Mouse (Mus musculus): ENCODE data around the gene Hps4. TPM values are rescaled to one million over a fixed set of nuclear protein-coding genes. Genes with fewer than 3 reads are reported as not detected.
"Not testable (repeated sequence)": the region's sequence is repeated elsewhere in the genome, so short reads cannot be mapped to it uniquely, and the experiment has no call there.

Gene Hps4
- polyA plus RNA-seq, 2 experiments from 2014 or later, result 15.2 to 18.3 TPM

DNA sequence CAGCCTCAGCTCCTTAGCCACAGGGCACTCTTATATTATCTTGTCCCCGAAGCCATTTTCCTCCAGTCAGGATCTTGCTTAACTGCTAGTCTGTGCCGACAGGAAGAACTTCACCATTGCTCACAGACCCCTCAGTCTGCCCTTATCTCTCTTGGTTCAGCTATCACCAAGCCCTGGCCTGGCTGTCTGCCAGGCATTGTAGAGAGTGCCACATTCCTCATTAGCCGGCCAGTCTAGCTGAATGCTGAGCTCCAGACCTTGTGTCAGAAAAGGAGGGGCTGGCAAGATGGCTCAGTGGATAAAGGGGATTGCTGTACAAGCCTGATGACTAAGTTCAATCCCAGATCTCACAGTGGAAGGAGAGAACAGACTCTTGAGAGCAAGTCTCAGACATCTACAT, 63.1 kb downstream of the Hps4 start:
- no peak for ATAC-seq

DNA sequence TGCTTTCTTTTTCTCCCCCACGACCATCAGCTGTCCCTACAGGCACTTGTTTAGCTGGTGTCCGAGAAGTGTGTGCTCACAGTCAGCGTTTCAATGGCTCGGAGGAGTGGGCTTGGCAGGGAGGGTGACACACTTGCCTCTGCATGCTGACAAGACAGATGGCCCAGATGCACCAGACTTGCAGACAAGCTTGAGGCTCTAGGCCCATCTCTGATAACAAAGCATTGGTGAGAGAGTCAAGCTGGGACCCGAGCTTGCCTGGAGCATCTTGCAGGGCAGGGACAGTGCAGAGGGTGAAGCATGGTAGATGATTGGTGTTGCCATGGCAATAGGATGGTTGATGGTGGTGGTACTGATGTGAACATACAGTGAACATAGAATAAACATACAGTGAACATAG, 66.4 kb downstream of the Hps4 start:
- ATAC-seq, result no peak

DNA sequence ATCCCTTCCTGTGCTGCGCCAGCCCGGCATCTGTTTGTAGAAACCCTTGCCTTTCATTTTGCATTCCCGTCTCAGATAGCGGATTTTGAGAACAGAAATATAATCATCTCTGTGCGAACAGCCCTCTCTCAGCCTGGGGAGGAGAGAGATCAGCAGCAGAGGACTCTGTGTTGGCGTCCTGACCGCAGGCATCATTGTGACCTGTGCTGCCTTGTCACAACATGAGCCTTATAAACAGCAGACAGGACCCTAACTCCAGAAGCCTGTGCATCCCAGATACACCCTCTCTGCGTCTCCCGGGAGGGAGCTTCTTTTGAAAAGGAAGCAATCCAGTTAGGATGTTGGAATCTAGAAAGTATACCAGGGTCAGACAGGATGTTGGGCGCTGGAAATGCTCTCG, 68.2 kb downstream of the Hps4 start:
- ATAC-seq, result no peak

DNA sequence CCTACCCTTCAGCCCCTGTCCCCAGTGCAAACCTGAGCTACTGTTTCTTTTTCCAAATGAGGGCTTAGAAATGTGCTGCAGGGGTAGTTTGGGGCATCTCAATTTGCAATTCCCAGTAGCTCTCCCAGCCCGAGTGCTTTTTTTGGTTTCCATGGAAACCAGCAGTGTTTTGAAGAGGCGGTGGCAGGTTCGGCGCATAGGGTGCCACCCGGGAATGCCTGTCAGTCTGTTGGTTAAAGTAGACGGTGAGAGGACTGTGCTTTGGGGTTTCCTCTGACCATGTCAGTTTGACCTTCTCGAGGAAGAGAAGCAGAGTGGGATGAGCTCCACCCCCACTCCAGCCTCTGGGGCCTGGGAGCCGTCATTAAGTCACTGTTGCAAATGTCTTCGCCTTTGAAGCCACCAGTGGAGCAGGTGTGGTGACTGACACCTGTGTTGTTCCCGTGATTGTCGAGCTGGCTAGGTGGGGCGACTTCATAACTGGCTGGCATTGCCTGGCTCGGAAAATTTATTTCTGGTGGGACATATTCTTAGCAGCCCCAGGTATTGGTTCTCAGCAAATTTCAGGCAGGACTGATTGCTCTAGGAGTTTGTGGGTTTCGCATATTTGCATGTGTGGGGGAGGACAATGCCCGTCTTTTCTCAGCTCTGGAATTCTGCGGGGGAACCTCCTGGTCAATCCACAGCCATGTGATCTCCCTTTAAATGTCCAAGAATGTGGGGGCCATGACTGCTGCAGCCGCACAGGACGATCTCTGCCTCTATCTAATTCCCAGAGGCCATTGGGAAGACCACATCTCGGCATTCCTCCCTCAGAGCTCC, 68.8 kb downstream of the Hps4 start:
- no peak for ATAC-seq

DNA sequence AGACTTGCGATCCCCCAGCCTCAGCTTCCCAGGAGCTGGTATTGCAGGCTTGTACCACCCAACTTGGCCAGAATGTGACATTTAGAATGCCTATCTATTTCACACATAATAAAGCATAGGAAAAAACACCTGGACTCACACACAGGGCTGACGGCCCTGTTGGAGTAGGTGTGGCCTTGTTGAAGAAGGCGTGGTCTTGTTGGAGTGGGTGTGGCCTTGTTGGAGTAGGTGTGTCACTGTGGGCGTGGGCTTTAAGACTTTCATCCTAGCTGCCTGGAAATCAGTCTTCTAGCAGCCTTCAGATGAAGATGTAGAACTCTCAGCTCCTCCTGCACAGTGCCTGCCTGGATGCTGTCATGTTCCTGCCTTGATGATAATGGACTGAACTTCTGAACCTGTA, 69.9 kb downstream of the Hps4 start:
- ATAC-seq, result not testable (repeated sequence)

DNA sequence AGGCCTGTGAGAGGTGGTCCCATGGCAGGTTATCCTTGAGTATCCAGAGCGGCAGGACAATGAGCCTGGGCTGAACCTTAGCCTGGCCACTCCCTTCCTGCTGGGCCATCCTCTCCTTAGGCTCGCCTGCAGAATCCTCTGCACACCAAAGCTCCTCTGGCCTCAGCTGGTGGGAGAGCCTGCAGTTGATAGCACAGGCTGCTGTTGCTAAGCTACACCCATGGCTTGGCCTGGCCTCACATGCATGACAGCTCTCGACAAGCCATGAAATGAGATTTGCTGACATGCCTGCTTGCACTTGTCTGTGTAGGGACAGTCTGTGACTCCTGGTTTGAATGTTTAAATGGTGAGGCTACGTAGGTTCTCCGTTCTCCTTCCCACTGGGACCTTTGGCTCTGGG, 73.8 kb downstream of the Hps4 start:
- ATAC-seq, result no peak

DNA sequence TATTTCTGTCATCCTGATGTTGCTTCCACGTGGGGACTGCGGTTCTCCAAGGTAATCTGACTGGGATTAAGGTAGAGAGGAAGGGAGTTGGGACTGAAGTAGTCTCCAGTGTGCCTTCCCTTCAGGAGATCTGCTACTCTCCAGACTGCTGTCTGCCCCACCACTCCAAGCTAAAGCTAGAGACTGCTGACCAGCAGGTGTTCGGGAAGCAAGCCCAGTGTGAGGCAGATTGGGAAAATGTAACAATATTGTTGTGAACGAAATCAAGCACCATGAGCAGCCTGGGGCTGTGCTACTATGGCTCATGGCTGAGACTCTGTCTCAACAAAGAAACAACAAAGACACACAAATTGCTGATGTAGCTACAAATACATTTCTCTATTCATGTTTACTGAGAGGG, 75.1 kb downstream of the Hps4 start:
- no peak for ATAC-seq

DNA sequence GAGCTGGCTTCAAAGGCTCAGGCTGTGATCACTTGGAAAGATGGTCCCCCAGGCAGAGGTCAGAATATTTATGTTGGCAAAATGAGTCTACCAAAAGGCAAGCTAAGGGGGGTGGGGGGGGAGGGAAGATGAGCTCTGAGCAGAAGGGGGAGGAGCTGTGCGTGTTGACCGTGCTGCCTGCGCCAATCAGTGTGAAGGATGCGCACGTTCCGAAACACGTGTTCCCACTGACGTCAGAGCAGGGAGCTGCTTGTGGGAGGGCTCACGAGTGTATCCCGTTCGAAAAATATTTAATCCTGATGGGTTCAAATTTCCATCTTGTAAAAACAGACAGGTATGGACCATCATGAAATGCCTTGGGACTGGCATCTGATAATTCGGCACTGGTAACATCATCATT, 76.7 kb downstream of the Hps4 start:
- ATAC-seq, result no peak

DNA sequence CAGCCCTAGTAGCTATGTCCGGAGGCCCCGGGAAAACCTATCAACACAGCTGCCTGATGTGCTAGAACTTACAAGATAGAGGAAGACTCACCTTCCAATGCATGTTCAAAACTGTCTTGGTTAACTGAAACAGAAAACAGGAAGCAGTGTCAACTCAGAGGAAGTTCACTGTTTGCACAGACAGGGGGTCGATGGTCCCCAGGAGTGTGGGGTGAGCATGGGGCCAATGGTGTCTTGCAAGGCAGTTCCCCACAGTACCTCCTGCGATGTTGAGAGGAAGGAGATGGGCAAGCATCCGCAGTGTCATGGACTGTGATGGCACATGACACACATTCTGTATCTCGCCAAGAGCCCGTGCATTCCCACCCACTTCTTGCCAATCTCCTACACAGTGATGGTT, 83.8 kb downstream of the Hps4 start:
- no peak for ATAC-seq

DNA sequence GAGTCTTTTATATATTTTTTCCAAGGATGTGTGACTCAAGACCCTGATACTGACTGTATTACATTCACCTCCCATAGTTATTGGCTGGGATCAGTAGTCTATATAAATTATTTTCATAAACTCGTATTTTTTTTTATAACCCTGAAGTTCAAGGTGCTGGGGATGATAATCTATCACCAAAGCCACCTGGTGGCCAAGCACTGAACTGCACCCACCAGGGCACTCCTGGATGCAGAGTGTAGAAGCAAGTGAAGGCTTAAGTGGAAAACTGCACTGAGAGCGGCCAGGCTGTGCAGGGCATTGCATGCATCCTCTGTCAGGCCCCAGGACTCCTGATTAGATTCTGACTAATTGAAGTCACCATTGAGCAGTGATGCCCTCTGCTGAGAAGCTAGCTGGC, 84.4 kb downstream of the Hps4 start:
- ATAC-seq, result no peak

Other genes with a start within 250 kb of the Hps4 start
- not detected for gene Cryba4, start 90.6 kb upstream of the Hps4 start, polyA plus RNA-seq (2017; shearing (Covaris generic))
- gene Crybb1, start 87.3 kb upstream of the Hps4 start, polyA plus RNA-seq (2017; shearing (Covaris generic)), result not detected
- gene Tpst2, start 66.4 kb upstream of the Hps4 start, polyA plus RNA-seq (2017; shearing (Covaris generic)), result 10 to 100 TPM; 75.0 to 86.1 TPM
- gene Tfip11, start 16.7 kb upstream of the Hps4 start, polyA plus RNA-seq (2017; shearing (Covaris generic)), result 10 to 100 TPM; 11.8 to 18.4 TPM
- gene Srrd, start within 50 bp of the Hps4 start, polyA plus RNA-seq (2017; shearing (Covaris generic)), result 1 to 10 TPM; 1.5 to 2.7 TPM
- not detected for gene Gm6583, start 12.9 kb downstream of the Hps4 start, polyA plus RNA-seq (2017; shearing (Covaris generic))
- gene Asphd2, start 51.8 kb downstream of the Hps4 start, polyA plus RNA-seq (2017; shearing (Covaris generic)), result not detected
- gene Gm6588, start 106.3 kb downstream of the Hps4 start, polyA plus RNA-seq (2017; shearing (Covaris generic)), result not detected
- not detected for gene Sez6l, start 234.1 kb downstream of the Hps4 start, polyA plus RNA-seq (2017; shearing (Covaris generic))

Measured in activated CD4-positive, CD25-positive, alpha-beta regulatory T cell, adult 4 months (primary cell).